Mouse (Mus musculus) megakaryocyte progenitor cell, adult 5-6 weeks (primary cell): Measurements from ENCODE around the gene Gm8720. TPM values are rescaled to one million over a fixed set of nuclear protein-coding genes. Genes with fewer than 3 reads are reported as not detected.
"Not testable (repeated sequence)": the region's sequence is repeated elsewhere in the genome, so short reads cannot be mapped to it uniquely, and the experiment has no call there.

ENCODE experiments used
- ATAC-seq: replicated peaks from 2 replicates; pipeline ENCODE4 v1.8.0; 2016; ENCODE audit warnings: mild to moderate bottlenecking, moderate TSS enrichment, inconsistent platforms; ENCODE audit not compliant: poor library complexity
- total RNA-seq, 2 experiments: library from RNA; stranded (forward) in 1 of 2; stranded (reverse) in 1 of 2; fragments of 157-497, 149-512 nt in 1 of 2; fragments of 200-1000 nt in 1 of 2; gene quantifications; 2 replicates each; pipeline versions ENCODE4 v1.2.3 to v1.2.4; 2015 to 2017

The Gm8720 gene
- total RNA-seq (2015): not detected in 2 replicates
- total RNA-seq (2017): not detected in 2 replicates

DNA sequence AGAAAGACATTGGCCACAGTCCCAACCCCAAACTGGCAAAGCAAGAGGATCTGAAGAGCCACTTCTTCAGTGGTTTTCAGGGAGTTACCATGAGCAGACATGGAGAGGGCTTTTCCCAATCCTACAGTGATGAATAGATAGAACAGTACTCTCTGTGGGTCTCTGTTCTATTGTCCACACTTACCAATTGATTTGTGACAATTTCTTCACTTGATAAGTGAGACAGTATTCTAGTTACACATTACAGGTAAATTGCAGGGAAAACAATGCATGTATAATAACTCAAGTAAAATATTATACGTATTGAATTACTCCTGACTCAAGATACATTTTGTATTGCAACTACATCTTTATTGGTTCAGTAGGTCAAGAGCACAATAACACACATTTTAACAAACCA is at the start of gene Gm8720:
Gene Gm8720 (minus strand): TSS at position 101 of the 400 bp plus-strand sequence.
- not testable (repeated sequence) for ATAC-seq

DNA sequence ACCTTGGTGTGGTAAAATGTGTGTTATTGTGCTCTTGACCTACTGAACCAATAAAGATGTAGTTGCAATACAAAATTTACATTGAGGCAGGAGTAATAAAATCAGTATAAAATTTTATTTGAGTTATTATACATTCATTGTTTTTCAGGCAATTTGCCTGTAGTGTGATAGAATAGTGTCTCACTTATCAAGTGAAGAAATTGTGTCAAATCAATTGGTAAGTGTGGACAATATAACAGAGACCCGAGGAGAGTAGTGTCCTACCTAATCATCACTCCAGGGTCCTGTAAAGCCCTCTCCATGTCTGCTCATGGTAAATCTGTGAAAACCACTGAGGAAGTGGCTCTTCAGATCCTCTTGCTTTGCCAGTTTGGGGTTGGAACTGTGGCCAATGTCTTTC is 12.0 kb downstream of the Gm8720 start, which contains the start of gene Vmn1r163:
Gene Vmn1r163 (plus strand): TSS at position 301 of the 400 bp plus-strand sequence.
- not testable (repeated sequence) for ATAC-seq

DNA sequence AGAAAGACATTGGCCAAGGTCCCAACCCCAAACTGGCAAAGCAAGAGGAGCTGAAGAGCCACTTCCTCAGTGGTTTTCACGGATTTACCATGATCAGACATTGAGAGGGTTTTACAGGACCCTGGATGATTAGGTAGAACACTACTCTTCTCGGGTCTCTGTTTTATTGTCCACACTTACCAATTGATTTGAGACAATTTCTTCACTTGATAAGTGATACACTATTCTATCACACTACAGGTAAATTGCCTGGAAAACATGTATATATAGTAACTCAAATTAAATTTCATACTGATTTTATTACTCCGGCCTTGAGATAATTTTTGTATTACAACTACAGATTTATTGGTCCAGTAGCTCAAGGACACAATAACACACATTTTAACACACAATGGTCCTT is 47.4 kb downstream of the Gm8720 start, which contains the start of gene Gm4216:
Gene Gm4216 (minus strand): TSS at position 101 of the 400 bp plus-strand sequence.
- ATAC-seq: not testable (repeated sequence)

Other genes starting within 250 kb of the Gm8720 start
- gene Vmn1r159, start 223.9 kb downstream of the Gm8720 start, total RNA-seq (2015): not detected in 2 replicates
- not detected in 2 replicates for gene Vmn1r159, start 223.9 kb downstream of the Gm8720 start, total RNA-seq (2017)
- not detected in 2 replicates for gene Vmn1r160, start 196.2 kb downstream of the Gm8720 start, total RNA-seq (2015)
- gene Vmn1r160, start 196.2 kb downstream of the Gm8720 start, total RNA-seq (2017): not detected in 2 replicates
- gene Gm4214, start 82.8 kb downstream of the Gm8720 start, total RNA-seq (2015): not detected in 2 replicates
- not detected in 2 replicates for gene Gm4214, start 82.8 kb downstream of the Gm8720 start, total RNA-seq (2017)
- not detected in 2 replicates for gene Gm4216, start 47.5 kb downstream of the Gm8720 start, total RNA-seq (2015)
- gene Gm4216, start 47.5 kb downstream of the Gm8720 start, total RNA-seq (2017): not detected in 2 replicates
- gene Vmn1r163, start 11.9 kb downstream of the Gm8720 start, total RNA-seq (2015): not detected in 2 replicates
- gene Vmn1r163, start 11.9 kb downstream of the Gm8720 start, total RNA-seq (2017): not detected in 2 replicates
- gene Gm10662, start 77.0 kb upstream of the Gm8720 start, total RNA-seq (2015): not detected in 2 replicates
- gene Gm10662, start 77.0 kb upstream of the Gm8720 start, total RNA-seq (2017): not detected in 2 replicates
- gene Vmn1r165, start 149.9 kb upstream of the Gm8720 start, total RNA-seq (2015): not detected in 2 replicates
- not detected in 2 replicates for gene Vmn1r165, start 149.9 kb upstream of the Gm8720 start, total RNA-seq (2017)
- not detected in 2 replicates for gene Vmn1r166, start 184.2 kb upstream of the Gm8720 start, total RNA-seq (2015)
- gene Vmn1r166, start 184.2 kb upstream of the Gm8720 start, total RNA-seq (2017): not detected in 2 replicates
- not detected in 2 replicates for gene Gm6902, start 211.4 kb upstream of the Gm8720 start, total RNA-seq (2015)
- gene Gm6902, start 211.4 kb upstream of the Gm8720 start, total RNA-seq (2017): not detected in 2 replicates
- gene Nlrp4e, start 233.7 kb upstream of the Gm8720 start, total RNA-seq (2015): not detected in 2 replicates
- not detected in 2 replicates for gene Nlrp4e, start 233.7 kb upstream of the Gm8720 start, total RNA-seq (2017)